Mouse (Mus musculus) intestine, embryonic 15.5 days (tissue): ENCODE measurements around the gene Smim5. TPM values are rescaled to one million over a fixed set of nuclear protein-coding genes. Genes with fewer than 3 reads are reported as not detected.

Experiments
- ATAC-seq: fragments of 200-750 bp; cut with Nextera tagmentation; 2 replicates; pipeline ENCODE4 v1.8.0; 2017; ENCODE audit warnings: moderate TSS enrichment, moderate library complexity
- H3K27ac ChIP-seq: fragments of 300-500 bp; sonication (generic); 2 replicates; pipeline ENCODE4 v1.5.1; 2015; ENCODE audit warnings: mild to moderate bottlenecking, inconsistent platforms
- H3K27me3 ChIP-seq: fragments of 300-500 bp; sonication (generic); replicated peaks from 2 replicates; pipeline ENCODE4 v1.6.1; 2015; ENCODE audit warnings: inconsistent platforms
- H3K36me3 ChIP-seq: fragments of 300-500 bp; sonication (generic); 2 replicates; pipeline ENCODE4 v1.6.1; 2015; ENCODE audit warnings: inconsistent platforms
- H3K4me1 ChIP-seq: fragments of 300-500 bp; sonication (generic); replicated peaks from 2 replicates; pipeline ENCODE4 v1.6.1; 2015; ENCODE audit warnings: inconsistent platforms
- H3K4me2 ChIP-seq: fragments of 300-500 bp; sonication (generic); replicated peaks from 2 replicates; pipeline ENCODE4 v1.6.1; 2015; ENCODE audit warnings: mild to moderate bottlenecking, inconsistent platforms
- H3K4me3 ChIP-seq: fragments of 300-500 bp; sonication (generic); replicated peaks from 2 replicates; pipeline ENCODE4 v1.5.1; 2015; ENCODE audit warnings: inconsistent platforms
- H3K9ac ChIP-seq: fragments of 300-500 bp; sonication (generic); 2 replicates; pipeline ENCODE4 v1.6.1; 2015; ENCODE audit warnings: inconsistent platforms
- H3K9me3 ChIP-seq: fragments of 300-500 bp; sonication (generic); 2 replicates; pipeline ENCODE4 v1.6.1; 2016; ENCODE audit warnings: inconsistent platforms
- WGBS: fragments of 180-500 bp; shearing (Covaris S2); methylation state at CpG from one replicate; pipeline ENCODE4 v1.1.7; 2015; 5-methylcytosine and 5-hydroxymethylcytosine counted together
- polyA plus RNA-seq: library from polyadenylated mRNA; unstranded; fragments of >200 nt; fragmentation: Nextera tagmentation; extraction: Ambion mirVana; gene quantifications from 2 replicates; pipeline ENCODE4 v1.2.1, GENCODE M21; 2015

The Smim5 gene
- polyA plus RNA-seq, 1 experiment from 2014 or later: 1.6 TPM

DNA sequence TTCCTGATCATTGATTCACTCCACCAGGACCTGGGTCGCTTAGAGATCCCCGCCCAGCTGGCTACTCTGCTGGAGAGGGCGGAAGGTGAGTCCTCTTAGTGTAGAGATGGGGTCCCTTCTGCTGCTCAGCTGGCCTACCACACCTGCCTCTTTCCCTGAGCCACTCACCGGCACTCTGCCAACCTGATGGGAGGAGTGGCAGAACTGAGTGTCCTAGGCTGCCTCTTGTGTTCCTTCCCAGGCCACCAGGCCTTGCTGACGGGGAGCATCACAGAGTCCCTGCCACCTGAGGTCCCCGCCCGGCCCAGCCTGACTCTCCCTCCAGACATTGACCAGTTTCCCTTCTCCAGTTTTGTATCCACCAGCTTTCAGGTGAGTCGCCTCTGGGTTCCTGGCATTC, 21.7 kb upstream of the Smim5 start:
- H3K9ac ChIP-seq: peak overlapping the region; percentile 21
- peaks cover 10% of the 10 kb centered on the region for H3K4me1 ChIP-seq
- H3K4me2 ChIP-seq: peak overlapping the region; percentile 53
- no peaks in the 10 kb centered on the region for H3K27me3 ChIP-seq
- ATAC-seq: 0 out of 2 replicates have a peak, but pooled peaks have one; percentile 7
- 56% methylated on average over 8 of the region's 8 CpGs for WGBS
- H3K36me3 ChIP-seq: 0 out of 2 replicates have a peak, but pooled peaks cover 3% of the 10 kb centered on the region
- H3K27ac ChIP-seq: peak overlapping the region; percentile 71
- peak overlapping the region; percentile 37 for H3K4me3 ChIP-seq
- no peaks in the 10 kb centered on the region for H3K9me3 ChIP-seq

GRCm38 (mm10) chr11:115881002-115881401, 18.8 kb upstream of the Smim5 start:
- Histone ChIP-seq H3K27me3 (no peaks in the 10 kb centered on the region), H3K4me2 (no peak overlapping the region), H3K9me3 (no peaks in the 10 kb centered on the region), H3K4me3 (no peak overlapping the region), H3K4me1 (peaks cover 20% of the 10 kb centered on the region), H3K36me3 (peaks cover 8% of the 10 kb centered on the region; the same call in 1 of the 2 replicates), H3K9ac (no peak overlapping the region), H3K27ac (no peak overlapping the region)
- no peak for ATAC-seq
- 25% methylated on average over 5 of the region's 5 CpGs for WGBS

- Histone ChIP-seq H3K27ac (no peak overlapping the region), H3K36me3 (peaks cover 14% of the 10 kb centered on the region; the same call in 1 of the 2 replicates), H3K27me3 (no peaks in the 10 kb centered on the region), H3K9ac (peak overlapping the region; percentile 10; the same call in 1 of the 2 replicates), H3K4me1 (peaks cover 16% of the 10 kb centered on the region), H3K4me2 (peak overlapping the region; percentile 26; the same call in 1 of the 2 replicates), H3K4me3 (no peak overlapping the region), H3K9me3 (no peaks in the 10 kb centered on the region)
- 31% methylated on average over 17 of the region's 17 CpGs for whole genome bisulfite sequencing
- no peak for ATAC-seq
Measured at GRCm38 (mm10) chr11:115883251-115883650, 16.5 kb upstream of the Smim5 start.

- H3K27me3 ChIP-seq: no peaks in the 10 kb centered on the region
- H3K27ac ChIP-seq: no peak overlapping the region
Measured at GRCm38 (mm10) chr11:115884361-115884760, 15.4 kb upstream of the Smim5 start.

DNA sequence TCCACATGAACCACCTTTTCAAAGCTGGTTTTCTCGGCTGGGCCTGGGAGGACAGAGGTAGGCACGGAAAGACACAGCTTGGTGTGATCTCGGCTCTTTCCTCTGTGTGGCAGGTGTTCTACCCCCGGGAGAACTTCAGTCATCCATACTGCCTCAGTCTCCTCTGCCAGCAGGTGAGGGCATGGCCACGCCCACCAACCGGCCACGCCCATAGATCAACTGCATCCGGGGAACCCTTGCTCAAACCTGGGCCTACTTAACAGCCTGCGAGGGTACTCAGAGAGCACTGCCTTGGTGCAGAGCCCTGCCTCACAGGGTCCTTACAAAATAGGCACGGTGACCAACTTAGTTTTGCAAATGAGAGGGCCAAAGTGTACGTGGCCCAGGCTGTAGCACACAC, 14.5 kb upstream of the Smim5 start:
- Histone ChIP-seq H3K9ac (no peak overlapping the region), H3K4me3 (no peak overlapping the region), H3K36me3 (peaks cover 14% of the 10 kb centered on the region; the same call in 1 of the 2 replicates), H3K4me1 (peaks cover 9% of the 10 kb centered on the region), H3K4me2 (no peak overlapping the region), H3K27ac (no peak overlapping the region), H3K27me3 (no peaks in the 10 kb centered on the region), H3K9me3 (no peaks in the 10 kb centered on the region)
- no peak for ATAC-seq
- 69% methylated on average over 11 of the region's 11 CpGs for WGBS

More at GRCm38 (mm10) chr11:115884361-115884760, 15.4 kb upstream of the Smim5 start:
- 77% methylated on average over 3 of the region's 3 CpGs for WGBS
- H3K9me3 ChIP-seq: no peaks in the 10 kb centered on the region
- no peak overlapping the region for H3K4me3 ChIP-seq
- no peak overlapping the region for H3K4me2 ChIP-seq
- H3K9ac ChIP-seq: no peak overlapping the region
- H3K36me3 ChIP-seq: peaks cover 14% of the 10 kb centered on the region; the same call in 1 of the 2 replicates
- peak; percentile 77 for ATAC-seq
- H3K4me1 ChIP-seq: peaks cover 16% of the 10 kb centered on the region

DNA sequence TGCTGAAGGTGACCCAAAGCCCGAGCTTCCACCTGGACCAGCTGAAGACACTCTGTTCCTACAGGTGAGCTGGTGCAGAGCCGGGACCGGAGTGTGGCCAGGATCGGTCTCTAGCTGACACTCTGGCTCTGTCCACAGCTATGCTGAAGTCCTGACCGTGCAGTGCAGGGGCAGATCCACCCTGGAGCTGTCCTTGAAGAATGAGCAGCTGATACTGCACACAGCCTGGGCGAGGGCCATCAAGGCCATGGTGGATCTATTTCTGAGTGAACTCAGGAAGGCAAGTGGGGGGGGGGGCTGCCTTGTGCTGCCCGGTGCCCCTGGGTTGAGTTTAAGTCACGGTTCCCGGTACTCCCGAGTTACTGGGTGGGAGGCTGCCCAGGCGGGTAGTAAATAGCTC, 13.3 kb upstream of the Smim5 start:
- WGBS: 85% methylated on average over 11 of the region's 11 CpGs
- no peak overlapping the region for H3K4me3 ChIP-seq
- no peak overlapping the region for H3K27ac ChIP-seq
- no peaks in the 10 kb centered on the region for H3K27me3 ChIP-seq
- H3K9me3 ChIP-seq: no peaks in the 10 kb centered on the region
- peaks cover 9% of the 10 kb centered on the region for H3K4me1 ChIP-seq
- H3K36me3 ChIP-seq: peaks cover 14% of the 10 kb centered on the region; the same call in 1 of the 2 replicates
- H3K9ac ChIP-seq: no peak overlapping the region
- ATAC-seq: no peak
- no peak overlapping the region for H3K4me2 ChIP-seq

DNA sequence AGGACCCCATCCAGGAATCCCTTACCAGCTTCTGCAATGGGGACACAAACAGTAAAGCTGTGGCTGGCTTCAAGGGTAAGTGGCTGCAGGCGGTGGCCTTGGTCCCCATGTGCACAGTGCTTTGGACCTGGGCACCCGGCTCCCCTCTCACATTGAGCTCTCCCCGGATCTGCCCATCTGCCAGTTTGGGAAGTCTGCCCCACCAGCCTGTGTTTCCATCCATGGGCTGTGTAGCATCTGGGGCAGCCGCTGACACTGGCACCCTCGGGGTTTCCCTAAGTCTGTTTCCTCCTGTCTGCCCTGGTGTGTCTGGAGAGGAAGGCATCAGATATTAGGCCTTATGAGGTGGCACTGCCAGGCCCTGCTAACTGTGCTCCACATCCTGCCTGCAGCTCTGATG, 11.7 kb upstream of the Smim5 start:
- Histone ChIP-seq H3K4me2 (no peak overlapping the region), H3K27me3 (no peaks in the 10 kb centered on the region), H3K9me3 (no peaks in the 10 kb centered on the region), H3K9ac (no peak overlapping the region), H3K4me1 (peaks cover 9% of the 10 kb centered on the region), H3K27ac (no peak overlapping the region), H3K36me3 (peaks cover 11% of the 10 kb centered on the region), H3K4me3 (no peak overlapping the region)
- 93% methylated on average over 5 of the region's 5 CpGs for WGBS
- ATAC-seq: no peak

DNA sequence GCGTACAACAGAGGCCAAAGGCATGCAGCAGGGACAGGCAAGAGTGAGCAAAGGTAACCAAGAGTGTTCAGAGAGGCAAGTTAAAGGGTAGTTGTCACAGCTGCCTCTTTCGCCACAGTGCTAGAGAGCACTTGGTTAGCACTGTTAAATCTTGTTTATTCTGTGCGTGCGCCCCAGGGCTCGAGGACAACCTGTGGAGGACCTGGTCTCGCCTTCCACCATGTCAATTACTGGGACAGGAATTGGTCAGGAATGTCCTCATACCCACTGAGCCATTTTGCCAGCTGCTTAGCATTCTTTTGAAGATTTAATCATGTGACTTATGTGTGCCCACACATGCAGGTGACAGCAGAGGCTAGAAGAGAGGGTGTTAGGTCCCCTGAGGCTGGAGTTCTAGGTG, 10.6 kb upstream of the Smim5 start:
- Histone ChIP-seq H3K4me2 (no peak overlapping the region), H3K27ac (no peak overlapping the region), H3K4me1 (peaks cover 2% of the 10 kb centered on the region), H3K36me3 (peaks cover 11% of the 10 kb centered on the region), H3K9ac (no peak overlapping the region; the same call in 1 of the 2 replicates), H3K9me3 (no peaks in the 10 kb centered on the region), H3K4me3 (no peak overlapping the region), H3K27me3 (no peaks in the 10 kb centered on the region)
- ATAC-seq: no peak
- 85% methylated on average over 6 of the region's 6 CpGs for WGBS

- no peaks in the 10 kb centered on the region for H3K27me3 ChIP-seq
- WGBS: 65% methylated on average over 6 of the region's 6 CpGs
- H3K9ac ChIP-seq: no peak overlapping the region
- no peaks in the 10 kb centered on the region for H3K4me1 ChIP-seq
- no peak overlapping the region for H3K27ac ChIP-seq
- no peak for ATAC-seq
- no peak overlapping the region for H3K4me3 ChIP-seq
- no peak overlapping the region for H3K4me2 ChIP-seq
- no peaks in the 10 kb centered on the region for H3K9me3 ChIP-seq
- peaks cover 7% of the 10 kb centered on the region for H3K36me3 ChIP-seq
Measured at GRCm38 (mm10) chr11:115892213-115892612, 7.6 kb upstream of the Smim5 start.

- Histone ChIP-seq H3K4me1 (no peaks in the 10 kb centered on the region), H3K9ac (no peak overlapping the region), H3K27me3 (no peaks in the 10 kb centered on the region), H3K4me3 (no peak overlapping the region), H3K36me3 (peaks cover 7% of the 10 kb centered on the region), H3K27ac (no peak overlapping the region), H3K9me3 (no peaks in the 10 kb centered on the region), H3K4me2 (no peak overlapping the region)
- no peak for ATAC-seq
- 88% methylated on average over 9 of the region's 9 CpGs for WGBS
Measured at GRCm38 (mm10) chr11:115893071-115893470, 6.7 kb upstream of the Smim5 start.

GRCm38 (mm10) chr11:115894755-115895520, 4.8 kb upstream of the Smim5 start:
- Histone ChIP-seq H3K4me1 (peaks cover 4% of the 10 kb centered on the region; the same call in 1 of the 2 replicates), H3K36me3 (peaks cover 7% of the 10 kb centered on the region), H3K4me3 (no peak overlapping the region), H3K27me3 (no peaks in the 10 kb centered on the region), H3K27ac (no peak overlapping the region), H3K9me3 (no peaks in the 10 kb centered on the region), H3K9ac (no peak overlapping the region), H3K4me2 (no peak overlapping the region)
- 67% methylated on average over 14 of the region's 14 CpGs for WGBS
- no peak for ATAC-seq

- Histone ChIP-seq H3K27ac (no peak overlapping the region), H3K9ac (no peak overlapping the region; the same call in 1 of the 2 replicates), H3K4me1 (peaks cover 17% of the 10 kb centered on the region), H3K36me3 (peaks cover 7% of the 10 kb centered on the region; the same call in 1 of the 2 replicates), H3K9me3 (no peaks in the 10 kb centered on the region), H3K27me3 (no peaks in the 10 kb centered on the region), H3K4me3 (no peak overlapping the region), H3K4me2 (no peak overlapping the region)
- no peak for ATAC-seq
- 80% methylated on average over 7 of the region's 7 CpGs for WGBS
Measured at GRCm38 (mm10) chr11:115898446-115898845, 1.3 kb upstream of the Smim5 start.

DNA sequence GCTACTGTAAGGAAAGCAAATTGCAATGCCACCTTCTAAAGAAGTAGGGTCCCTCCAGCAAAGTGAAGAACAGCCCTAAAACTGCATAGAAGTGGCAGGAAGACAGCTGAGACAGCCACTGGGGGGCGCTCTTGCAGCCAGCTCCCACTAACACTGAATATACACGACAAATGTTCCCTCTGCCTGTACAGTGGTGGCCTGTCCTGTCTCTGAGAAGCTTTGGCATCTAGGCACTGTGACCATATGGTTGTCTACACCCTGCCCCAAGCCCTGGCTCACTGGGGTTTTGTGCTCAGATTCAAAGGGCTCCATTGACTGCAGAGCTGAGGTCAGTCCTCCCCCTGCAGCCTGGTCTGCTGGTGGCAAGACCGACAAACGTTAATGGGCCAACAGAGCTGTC, 880 bp upstream of the Smim5 start:
- peaks cover 7% of the 10 kb centered on the region; the same call in 1 of the 2 replicates for H3K36me3 ChIP-seq
- 18% methylated on average over 4 of the region's 4 CpGs for WGBS
- no peak overlapping the region for H3K4me3 ChIP-seq
- H3K4me1 ChIP-seq: peaks cover 22% of the 10 kb centered on the region
- ATAC-seq: no peak
- H3K27ac ChIP-seq: no peak overlapping the region
- no peaks in the 10 kb centered on the region for H3K27me3 ChIP-seq
- no peak overlapping the region for H3K4me2 ChIP-seq
- no peaks in the 10 kb centered on the region for H3K9me3 ChIP-seq
- no peak overlapping the region for H3K9ac ChIP-seq
